Mouse (Mus musculus) hindbrain, embryonic 16.5 days (tissue): Measurements from ENCODE around the gene Chkb. TPM values are rescaled to one million over a fixed set of nuclear protein-coding genes. Genes with fewer than 3 reads are reported as not detected.

Experiments
- ATAC-seq: fragments of 200-750 bp; cut with Nextera tagmentation; 2 replicates; pipeline ENCODE4 v1.8.0; 2017; ENCODE audit warnings: moderate TSS enrichment, moderate library complexity
- H3K27ac ChIP-seq: fragments of 300-500 bp; sonication (generic); 2 replicates; pipeline ENCODE4 v1.5.1; 2014; ENCODE audit warnings: low read depth, mild to moderate bottlenecking, control low read depth, low read length, moderate library complexity
- H3K27me3 ChIP-seq: fragments of 300-500 bp; sonication (generic); replicated peaks from 2 replicates; pipeline ENCODE4 v1.6.1; 2014; ENCODE audit warnings: low read length; ENCODE audit not compliant: control insufficient read depth, insufficient read depth
- H3K36me3 ChIP-seq: fragments of 300-500 bp; sonication (generic); 2 replicates; pipeline ENCODE4 v1.6.1; 2014; ENCODE audit warnings: mild to moderate bottlenecking, low read length, moderate library complexity, mixed read lengths; ENCODE audit not compliant: control insufficient read depth, insufficient read depth
- H3K4me1 ChIP-seq: fragments of 300-500 bp; sonication (generic); 2 replicates; pipeline ENCODE4 v1.6.1; 2014; ENCODE audit warnings: low read depth, low read length; ENCODE audit not compliant: control insufficient read depth, insufficient read depth
- H3K4me2 ChIP-seq: fragments of 300-500 bp; sonication (generic); 2 replicates; pipeline ENCODE4 v1.6.1; 2014; ENCODE audit warnings: mild to moderate bottlenecking, low read length, control low read depth, moderate library complexity
- H3K4me3 ChIP-seq: fragments of 300-500 bp; sonication (generic); 2 replicates; pipeline ENCODE4 v1.5.1; 2014; ENCODE audit warnings: mild to moderate bottlenecking, low read length, control low read depth, moderate library complexity
- H3K9ac ChIP-seq: fragments of 300-500 bp; sonication (generic); 2 replicates; pipeline ENCODE4 v1.6.1; 2014; ENCODE audit warnings: low read depth, mild to moderate bottlenecking, control low read depth, low read length, moderate library complexity
- H3K9me3 ChIP-seq: fragments of 300-500 bp; sonication (generic); 2 replicates; pipeline ENCODE4 v1.6.1; 2014; ENCODE audit warnings: mild to moderate bottlenecking, low read length, moderate library complexity; ENCODE audit not compliant: control insufficient read depth
- WGBS: fragments of 180-500 bp; shearing (Covaris S2); extraction: QIAGEN DNeasy Blood & Tissue Kit; methylation state at CpG from one replicate; pipeline ENCODE4 v1.1.7; 2014; 5-methylcytosine and 5-hydroxymethylcytosine counted together
- polyA plus RNA-seq: library from polyadenylated mRNA; unstranded; fragments of >200 nt; fragmentation: Nextera tagmentation; extraction: Ambion mirVana; gene quantifications from 2 replicates; pipeline ENCODE4 v1.2.1, GENCODE M21; 2015

Chkb gene
- polyA plus RNA-seq, 1 experiment from 2014 or later = 82.1 TPM

- WGBS = 97% methylated on average over 8 of the region's 8 CpGs
- no peaks in the 10 kb centered on the region for H3K9me3 ChIP-seq
Observed at GRCm38 (mm10) chr15:89473921-89474320, 44.2 kb upstream of the Chkb start.

GRCm38 (mm10) chr15:89473370-89473769, 43.7 kb upstream of the Chkb start:
- Histone ChIP-seq H3K9me3 (no peaks in the 10 kb centered on the region), H3K9ac (no peak overlapping the region), H3K36me3 (no peaks in the 10 kb centered on the region), H3K4me1 (peaks cover 18% of the 10 kb centered on the region), H3K27ac (no peak overlapping the region), H3K4me3 (no peak overlapping the region), H3K27me3 (no peaks in the 10 kb centered on the region), H3K4me2 (no peak overlapping the region)
- WGBS = 84% methylated on average over 9 of the region's 9 CpGs
- ATAC-seq = no peak

More at GRCm38 (mm10) chr15:89473921-89474320, 44.2 kb upstream of the Chkb start:
- Histone ChIP-seq H3K27me3 (no peaks in the 10 kb centered on the region), H3K4me3 (no peak overlapping the region), H3K4me1 (peaks cover 18% of the 10 kb centered on the region), H3K36me3 (no peaks in the 10 kb centered on the region), H3K4me2 (no peak overlapping the region), H3K27ac (no peak overlapping the region), H3K9ac (no peak overlapping the region)
- no peak for ATAC-seq

DNA sequence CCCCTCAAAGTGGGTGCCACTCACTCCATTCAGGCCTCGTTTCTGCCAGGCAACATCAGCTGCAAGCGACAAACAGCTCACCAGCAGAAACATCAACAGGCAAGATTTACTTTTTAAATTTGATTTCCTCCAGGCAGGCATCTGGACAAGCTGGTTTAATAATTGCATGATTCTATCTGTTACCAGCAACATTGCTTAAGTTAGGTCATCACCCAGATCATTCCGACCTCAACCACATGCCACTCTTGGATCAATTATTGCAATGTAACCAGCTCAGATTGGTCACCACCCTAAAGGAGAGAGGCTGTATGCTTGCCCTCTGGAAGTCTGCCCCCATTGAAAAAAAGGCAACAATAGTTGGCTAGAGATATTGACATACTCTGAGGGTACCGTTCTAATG, 41.8 kb upstream of the Chkb start:
- 86% methylated on average over 4 of the region's 4 CpGs for WGBS
- Histone ChIP-seq H3K4me1 (peaks cover 9% of the 10 kb centered on the region), H3K4me2 (no peak overlapping the region), H3K27ac (no peak overlapping the region), H3K4me3 (no peak overlapping the region), H3K9me3 (no peaks in the 10 kb centered on the region), H3K9ac (no peak overlapping the region), H3K36me3 (no peaks in the 10 kb centered on the region), H3K27me3 (no peaks in the 10 kb centered on the region)
- no peak for ATAC-seq

DNA sequence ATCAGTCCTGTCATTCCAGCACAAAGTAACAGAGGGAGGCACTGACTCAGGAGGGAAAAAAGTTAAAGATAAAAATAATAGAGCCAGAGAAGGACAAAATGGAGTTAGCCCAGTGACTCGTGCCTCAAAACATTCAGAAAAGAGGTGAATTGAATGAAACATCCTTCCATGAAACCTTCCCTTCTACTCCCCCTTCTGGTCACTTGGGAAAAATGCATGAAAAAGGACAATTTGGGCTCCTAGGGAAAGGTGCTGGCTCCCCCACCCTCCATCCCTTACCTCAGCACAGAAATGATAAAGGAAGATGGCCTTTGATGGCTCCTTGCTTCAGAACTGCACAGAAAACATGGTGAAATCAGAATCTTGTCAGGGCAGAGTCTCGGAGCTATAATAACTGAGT, 38.9 kb upstream of the Chkb start:
- H3K36me3 ChIP-seq = 0 out of 2 replicates have a peak, but pooled peaks cover under 1% of the 10 kb centered on the region
- H3K9ac ChIP-seq = no peak overlapping the region
- H3K4me1 ChIP-seq = no peaks in the 10 kb centered on the region
- H3K4me2 ChIP-seq = no peak overlapping the region
- H3K27me3 ChIP-seq = no peaks in the 10 kb centered on the region
- WGBS = 27% methylated on average over 2 of the region's 2 CpGs
- no peak overlapping the region for H3K27ac ChIP-seq
- no peak for ATAC-seq
- no peak overlapping the region for H3K4me3 ChIP-seq
- H3K9me3 ChIP-seq = no peaks in the 10 kb centered on the region

GRCm38 (mm10) chr15:89465052-89465451, 35.3 kb upstream of the Chkb start:
- Histone ChIP-seq H3K4me3 (no peak overlapping the region), H3K27me3 (no peaks in the 10 kb centered on the region), H3K27ac (no peak overlapping the region), H3K9me3 (no peaks in the 10 kb centered on the region), H3K9ac (no peak overlapping the region), H3K4me2 (no peak overlapping the region), H3K4me1 (no peaks in the 10 kb centered on the region), H3K36me3 (peaks cover 18% of the 10 kb centered on the region)
- peak; percentile 50 for ATAC-seq
- 4% methylated on average over 1 of the region's 1 CpGs for WGBS

GRCm38 (mm10) chr15:89463334-89464235, 33.9 kb upstream of the Chkb start:
- 64% methylated on average over 5 of the region's 5 CpGs for WGBS
- Histone ChIP-seq H3K9me3 (no peaks in the 10 kb centered on the region), H3K36me3 (peaks cover 29% of the 10 kb centered on the region), H3K27me3 (no peaks in the 10 kb centered on the region), H3K4me3 (no peak overlapping the region), H3K27ac (no peak overlapping the region), H3K4me2 (no peak overlapping the region), H3K9ac (no peak overlapping the region), H3K4me1 (no peaks in the 10 kb centered on the region)
- no peak for ATAC-seq

DNA sequence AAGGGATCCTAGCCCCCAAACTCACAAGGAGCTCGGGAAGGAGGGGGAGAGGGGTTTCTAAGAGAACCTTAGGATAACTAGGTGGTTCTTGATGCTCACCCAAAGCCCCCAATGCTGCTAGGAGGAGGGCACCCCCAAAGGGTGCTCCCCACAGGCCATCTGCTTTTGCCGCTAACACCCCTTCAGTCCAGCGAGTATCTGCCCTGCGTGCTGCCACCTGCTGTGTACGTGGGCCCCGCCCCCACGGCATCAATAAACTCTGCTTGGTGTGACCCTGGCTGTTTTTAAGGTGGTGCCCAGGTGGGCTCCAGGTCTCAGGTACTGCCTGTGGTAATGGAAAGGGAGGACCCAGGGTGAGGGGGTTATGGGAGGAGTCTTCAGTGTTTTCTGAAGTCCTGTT, 32.5 kb upstream of the Chkb start:
- 86% methylated on average over 7 of the region's 7 CpGs for WGBS
- Histone ChIP-seq H3K36me3 (peaks cover 43% of the 10 kb centered on the region), H3K9me3 (no peaks in the 10 kb centered on the region), H3K4me1 (no peaks in the 10 kb centered on the region), H3K9ac (no peak overlapping the region), H3K27me3 (no peaks in the 10 kb centered on the region), H3K4me3 (no peak overlapping the region), H3K27ac (no peak overlapping the region), H3K4me2 (no peak overlapping the region)
- no peak for ATAC-seq

GRCm38 (mm10) chr15:89461321-89461720, 31.6 kb upstream of the Chkb start:
- 81% methylated on average over 15 of the region's 15 CpGs for WGBS
- Histone ChIP-seq H3K27me3 (no peaks in the 10 kb centered on the region), H3K36me3 (peaks cover 51% of the 10 kb centered on the region), H3K4me3 (no peak overlapping the region), H3K4me2 (no peak overlapping the region), H3K4me1 (no peaks in the 10 kb centered on the region; the same call in 1 of the 2 replicates), H3K9me3 (no peaks in the 10 kb centered on the region), H3K9ac (no peak overlapping the region), H3K27ac (no peak overlapping the region)
- ATAC-seq = no peak

- 79% methylated on average over 10 of the region's 10 CpGs for WGBS
- H3K4me1 ChIP-seq = peaks cover 9% of the 10 kb centered on the region
- H3K27ac ChIP-seq = no peak overlapping the region
- no peak for ATAC-seq
- H3K27me3 ChIP-seq = no peaks in the 10 kb centered on the region
- no peak overlapping the region for H3K4me2 ChIP-seq
- H3K9me3 ChIP-seq = no peaks in the 10 kb centered on the region
- H3K36me3 ChIP-seq = peaks cover 52% of the 10 kb centered on the region
- no peak overlapping the region for H3K9ac ChIP-seq
- no peak overlapping the region for H3K4me3 ChIP-seq
Observed at GRCm38 (mm10) chr15:89460298-89460697, 30.6 kb upstream of the Chkb start.
